ENCODE assay signal across 25 mouse cellular contexts in genomic region chr4:81443566-81443965, GRCm38 (mm10). TPM values are rescaled to one million over a fixed set of nuclear protein-coding genes. Genes with fewer than 3 reads are reported as not detected.
A peak's percentile ranks its signal among the peaks of the same experiment; 100 is the strongest.
DNase-seq lines count a peak whose midpoint lies in the region; ATAC-seq and TF ChIP-seq lines count a peak whose summit lies in the region.
"Had no signal": no experiment of that assay in that cellular context is flagged by ENCODE, and none has a peak within 500 bp of the region (broad histone marks: within the 10 kb centered on the region; RNA-seq: fewer than 3 reads in every experiment).

No protein-coding gene starts in this region.

- H3K27me3 ChIP-seq in intestine, embryonic 14.5 days (replicated peaks; ENCODE audit: control insufficient read depth, insufficient read depth, low read length) = no peaks in the 10 kb centered on the region
- H3K27me3 ChIP-seq in intestine, postnatal 0 days (replicated peaks; ENCODE audit: control insufficient read depth, insufficient read depth, low read length) = no peaks in the 10 kb centered on the region; the same call in 1 of the 2 replicates
- no peaks in the 10 kb centered on the region for H3K27me3 ChIP-seq in midbrain, embryonic 14.5 days (ENCODE audit: control insufficient read depth, insufficient read depth, low read length)
- H3K27me3 ChIP-seq in midbrain, embryonic 13.5 days = peaks cover 12% of the 10 kb centered on the region
- H3K27me3 ChIP-seq in embryonic facial prominence, embryonic 12.5 days = no peaks in the 10 kb centered on the region
- H3K27me3 ChIP-seq: heart, embryonic 15.5 days had no signal

- no peaks in the 10 kb centered on the region for H3K9me3 ChIP-seq in intestine, embryonic 14.5 days (ENCODE audit: control insufficient read depth, low read length)
- no peaks in the 10 kb centered on the region for H3K9me3 ChIP-seq in intestine, postnatal 0 days (ENCODE audit: control insufficient read depth)
- H3K9me3 ChIP-seq in midbrain, embryonic 14.5 days (ENCODE audit: control insufficient read depth, low read length) = no peaks in the 10 kb centered on the region
- H3K9me3 ChIP-seq in midbrain, embryonic 13.5 days = no peaks in the 10 kb centered on the region
- H3K9me3 ChIP-seq in embryonic facial prominence, embryonic 12.5 days = no peaks in the 10 kb centered on the region
- H3K9me3 ChIP-seq: forebrain, embryonic 10.5 days; heart, embryonic 15.5 days; limb, embryonic 12.5 days; liver, embryonic 13.5 days; megakaryocyte, embryonic 14.5 days; neural tube, embryonic 15.5 days had no signal

- no peak for ATAC-seq in intestine, embryonic 14.5 days (replicated peaks; ENCODE audit: low FRiP score, low TSS enrichment, low read depth)
- ATAC-seq in intestine, postnatal 0 days = no peak
- ATAC-seq in midbrain, embryonic 14.5 days (ENCODE audit: low FRiP score, low TSS enrichment) = no peak
- ATAC-seq in midbrain, embryonic 13.5 days = no peak
- no peak for ATAC-seq in embryonic facial prominence, embryonic 12.5 days (ENCODE audit: insufficient number of reproducible peaks, insufficient read depth, low FRiP score, low TSS enrichment)
- ATAC-seq: activated CD4-positive, CD25-positive, alpha-beta regulatory T cell, adult 4 months had no signal

- H3K4me3 ChIP-seq in intestine, embryonic 14.5 days (ENCODE audit: low read depth, low read length) = 0 out of 2 replicates have a peak overlapping the region, but pooled peaks have one; percentile 70
- no peak overlapping the region for H3K4me3 ChIP-seq in intestine, postnatal 0 days (ENCODE audit: low read depth, low read length)
- no peak overlapping the region for H3K4me3 ChIP-seq in midbrain, embryonic 14.5 days (replicated peaks; ENCODE audit: low read depth, low read length)
- H3K4me3 ChIP-seq in midbrain, embryonic 13.5 days (replicated peaks) = no peak overlapping the region
- H3K4me3 ChIP-seq in embryonic facial prominence, embryonic 12.5 days = no peak overlapping the region

- H3K4me1 ChIP-seq in intestine, embryonic 14.5 days (replicated peaks; ENCODE audit: control insufficient read depth, insufficient read depth, low read length) = 0 out of 2 replicates have a peak, but pooled peaks cover 4% of the 10 kb centered on the region
- H3K4me1 ChIP-seq in intestine, postnatal 0 days (replicated peaks; ENCODE audit: control insufficient read depth, insufficient read depth, low read length) = no peaks in the 10 kb centered on the region
- peaks cover 4% of the 10 kb centered on the region; the same call in 1 of the 2 replicates for H3K4me1 ChIP-seq in midbrain, embryonic 14.5 days (ENCODE audit: control insufficient read depth, insufficient read depth, low read length)
- H3K4me1 ChIP-seq in midbrain, embryonic 13.5 days (replicated peaks) = peaks cover 15% of the 10 kb centered on the region
- no peaks in the 10 kb centered on the region for H3K4me1 ChIP-seq in embryonic facial prominence, embryonic 12.5 days
- H3K4me1 ChIP-seq: liver, embryonic 13.5 days had no signal

- H3K9ac ChIP-seq in intestine, embryonic 14.5 days (ENCODE audit: low read length) = no peak overlapping the region
- H3K9ac ChIP-seq in intestine, postnatal 0 days (ENCODE audit: low read depth, low read length) = no peak overlapping the region
- H3K9ac ChIP-seq in midbrain, embryonic 14.5 days (replicated peaks; ENCODE audit: low read length) = no peak overlapping the region
- H3K9ac ChIP-seq in midbrain, embryonic 13.5 days (replicated peaks) = no peak overlapping the region
- H3K9ac ChIP-seq in embryonic facial prominence, embryonic 12.5 days = no peak overlapping the region
- H3K9ac ChIP-seq: liver, embryonic 13.5 days had no signal

- no peak overlapping the region for H3K4me2 ChIP-seq in intestine, embryonic 14.5 days (ENCODE audit: low read length)
- H3K4me2 ChIP-seq in intestine, postnatal 0 days (replicated peaks; ENCODE audit: low read depth) = no peak overlapping the region
- H3K4me2 ChIP-seq in midbrain, embryonic 14.5 days (ENCODE audit: low read length) = peak overlapping the region; percentile 82; the same call in 1 of the 2 replicates
- no peak overlapping the region for H3K4me2 ChIP-seq in midbrain, embryonic 13.5 days (replicated peaks)
- peak overlapping the region; percentile 57; the same call in 1 of the 2 replicates for H3K4me2 ChIP-seq in embryonic facial prominence, embryonic 12.5 days (replicated peaks)

- TF ChIP-seq CTCF in intestine, postnatal 0 days (IDR thresholded peaks at IDR 0.05; ENCODE audit: low read depth) = no peak

- WGBS in intestine, embryonic 14.5 days = 89% methylated on average over 5 of the region's 5 CpGs
- 94% methylated on average over 5 of the region's 5 CpGs for WGBS in intestine, postnatal 0 days
- 92% methylated on average over 5 of the region's 5 CpGs for WGBS in midbrain, embryonic 14.5 days
- 89% methylated on average over 5 of the region's 5 CpGs for WGBS in midbrain, embryonic 13.5 days
- 81% methylated on average over 5 of the region's 5 CpGs for WGBS in embryonic facial prominence, embryonic 12.5 days

- no peak for DNase-seq in intestine, embryonic 14.5 days (ENCODE audit: low spot score)
- DNase-seq in midbrain, embryonic 14.5 days = no peak
- no peak for DNase-seq in thymus, postnatal 25 days
- DNase-seq in adrenal gland, adult 8-10 months = no peak
- DNase-seq: adrenal gland, postnatal 10 days; cerebellum, adult 18-20 months; cerebellum, postnatal 14 days; gastrocnemius, postnatal 14 days; heart, adult 18-20 months; heart, postnatal 36 days; kidney, postnatal 14 days; liver, embryonic 13.5 days; lung, adult 2 months; right cerebral cortex, adult 18-20 months; right cerebral cortex, postnatal 4 days had no signal

- H3K27ac ChIP-seq in intestine, embryonic 14.5 days (ENCODE audit: low read depth) = no peak overlapping the region
- no peak overlapping the region for H3K27ac ChIP-seq in intestine, postnatal 0 days (ENCODE audit: low read depth, low read length)
- H3K27ac ChIP-seq in midbrain, embryonic 14.5 days (replicated peaks; ENCODE audit: low read depth, low read length) = no peak overlapping the region
- no peak overlapping the region for H3K27ac ChIP-seq in midbrain, embryonic 13.5 days
- H3K27ac ChIP-seq in embryonic facial prominence, embryonic 12.5 days = no peak overlapping the region
- H3K27ac ChIP-seq: liver, embryonic 13.5 days; neural tube, embryonic 15.5 days had no signal

- no peaks in the 10 kb centered on the region for H3K36me3 ChIP-seq in intestine, embryonic 14.5 days (ENCODE audit: control insufficient read depth, insufficient read depth, low read length)
- H3K36me3 ChIP-seq in intestine, postnatal 0 days (ENCODE audit: control insufficient read depth, insufficient read depth) = no peaks in the 10 kb centered on the region
- no peaks in the 10 kb centered on the region for H3K36me3 ChIP-seq in midbrain, embryonic 14.5 days (ENCODE audit: control insufficient read depth, insufficient read depth, low read length)
- H3K36me3 ChIP-seq in midbrain, embryonic 13.5 days = no peaks in the 10 kb centered on the region
- no peaks in the 10 kb centered on the region for H3K36me3 ChIP-seq in embryonic facial prominence, embryonic 12.5 days
- H3K36me3 ChIP-seq: forebrain, embryonic 10.5 days; heart, embryonic 15.5 days; limb, embryonic 12.5 days; liver, embryonic 13.5 days; neural tube, embryonic 15.5 days had no signal

RNA-seq across cellular contexts. Expression of gene Mpdz, which starts 1.0 kb away (rescaled TPM):
- polyA plus RNA-seq in intestine, embryonic 14.5 days (2014; fragmentation: Nextera tagmentation; extraction: Ambion mirVana) = 30.9 and 36.3 TPM in 2 replicates
- 4.3 and 4.5 TPM in 2 replicates for polyA plus RNA-seq in intestine, postnatal 0 days (2015; fragmentation: Nextera tagmentation; extraction: Ambion mirVana)
- 13.1 and 21.2 TPM in 2 replicates for polyA plus RNA-seq in midbrain, embryonic 14.5 days (2014; fragmentation: Nextera tagmentation; extraction: Ambion mirVana)
- polyA plus RNA-seq in midbrain, embryonic 13.5 days (2015; fragmentation: Nextera tagmentation; extraction: Ambion mirVana) = 21.9 and 24.7 TPM in 2 replicates
- 49.9 and 52.5 TPM in 2 replicates for polyA plus RNA-seq in embryonic facial prominence, embryonic 12.5 days (2016; fragmentation: Nextera tagmentation; extraction: Ambion mirVana)
- total RNA-seq in adrenal gland, adult 8-10 months (2022) = 100 to 1,000 TPM; 111 to 177 (median 141) TPM
- total RNA-seq: MEL had no signal

Comparison
In these comparisons a context has a peak if more than half of its experiments do, and no peak if none do; other contexts are left out.
1. H3K4me2 ChIP-seq: peak in midbrain, embryonic 14.5 days (single experiment) and embryonic facial prominence, embryonic 12.5 days (single experiment); none in intestine, embryonic 14.5 days (single experiment), intestine, postnatal 0 days (single experiment) and midbrain, embryonic 13.5 days (single experiment).